Mouse (Mus musculus) midbrain, embryonic 11.5 days (tissue): Measurements from ENCODE around the gene Gas6. TPM values are rescaled to one million over a fixed set of nuclear protein-coding genes. Genes with fewer than 3 reads are reported as not detected.

Experiments used
- ATAC-seq: fragments of 200-750 bp; cut with Nextera tagmentation; 2 replicates; pipeline ENCODE4 v1.8.0; 2017; ENCODE audit warnings: moderate TSS enrichment, moderate library complexity; ENCODE audit not compliant: low FRiP score
- DNase-seq: peaks from one replicate; pipeline ENCODE4 v3.0.0; 2015; ENCODE audit warnings: low spot score; ENCODE audit errors: missing footprints
- H3K27ac ChIP-seq: fragments of 300-500 bp; sonication (generic); 2 replicates; pipeline ENCODE4 v1.5.1; 2014; ENCODE audit warnings: low read depth, low read length
- H3K27me3 ChIP-seq: fragments of 300-500 bp; sonication (generic); 2 replicates; pipeline ENCODE4 v1.6.1; 2014; ENCODE audit warnings: mild to moderate bottlenecking, low read length, moderate library complexity, mixed read lengths; ENCODE audit not compliant: control insufficient read depth, insufficient read depth
- H3K36me3 ChIP-seq: fragments of 300-500 bp; sonication (generic); 2 replicates; pipeline ENCODE4 v1.6.1; 2014; ENCODE audit warnings: mild to moderate bottlenecking, low read length, moderate library complexity, mixed read lengths; ENCODE audit not compliant: control insufficient read depth, insufficient read depth
- H3K4me1 ChIP-seq: fragments of 300-500 bp; sonication (generic); 2 replicates; pipeline ENCODE4 v1.6.1; 2014; ENCODE audit warnings: low read length; ENCODE audit not compliant: control insufficient read depth, insufficient read depth
- H3K4me2 ChIP-seq: fragments of 300-500 bp; sonication (generic); 2 replicates; pipeline ENCODE4 v1.6.1; 2014; ENCODE audit warnings: mild to moderate bottlenecking, moderate library complexity
- H3K4me3 ChIP-seq: fragments of 300-500 bp; sonication (generic); 2 replicates; pipeline ENCODE4 v1.5.1; 2014; ENCODE audit warnings: low read depth, low read length
- H3K9ac ChIP-seq: fragments of 300-500 bp; sonication (generic); 2 replicates; pipeline ENCODE4 v1.6.1; 2014; ENCODE audit warnings: low read length
- H3K9me3 ChIP-seq: fragments of 300-500 bp; sonication (generic); 2 replicates; pipeline ENCODE4 v1.6.1; 2016; ENCODE audit warnings: low read length; ENCODE audit not compliant: control insufficient read depth
- WGBS: fragments of 180-500 bp; shearing (Covaris S2); extraction: QIAGEN DNeasy Blood & Tissue Kit; methylation state at CpG from one replicate; pipeline ENCODE4 v1.1.7; 2014; 5-methylcytosine and 5-hydroxymethylcytosine counted together
- polyA plus RNA-seq: library from polyadenylated mRNA; unstranded; fragments of >200 nt; fragmentation: Nextera tagmentation; extraction: Ambion mirVana; gene quantifications from 2 replicates; pipeline ENCODE4 v1.2.1, GENCODE M21; 2014

Gas6 gene
- 7.8 and 8.8 TPM in 2 replicates for polyA plus RNA-seq

GRCm38 (mm10) chr8:13493858-13494631 is at the start of gene Gas6:
Gene Gas6 (minus strand): TSS chr8:13494490.
- peak within 1 kb of the TSS; percentile 63 for H3K9ac ChIP-seq
- H3K36me3 ChIP-seq, result no peaks in the 10 kb centered on the region
- peaks cover 17% of the 10 kb centered on the region for H3K27me3 ChIP-seq
- ATAC-seq (peak; percentile 82), DNase-seq (peak; percentile 93)
- no peaks in the 10 kb centered on the region for H3K9me3 ChIP-seq
- H3K4me1 ChIP-seq, result peaks cover 4% of the 10 kb centered on the region; the same call in 1 of the 2 replicates
- 1% methylated on average over 58 of the region's 64 CpGs for WGBS
- H3K4me2 ChIP-seq, result peak within 1 kb of the TSS; percentile 62
- H3K27ac ChIP-seq, result no peak within 1 kb of the TSS
- peak within 1 kb of the TSS; percentile 42 for H3K4me3 ChIP-seq

- no peak for DNase-seq
- no peak for ATAC-seq
- Histone ChIP-seq H3K36me3 (no peaks in the 10 kb centered on the region), H3K4me2 (no peak overlapping the region), H3K9me3 (no peaks in the 10 kb centered on the region), H3K27ac (no peak overlapping the region), H3K4me3 (no peak overlapping the region), H3K4me1 (no peaks in the 10 kb centered on the region), H3K27me3 (no peaks in the 10 kb centered on the region), H3K9ac (no peak overlapping the region)
- WGBS, result 83% methylated on average over 5 of the region's 5 CpGs
Observed at GRCm38 (mm10) chr8:13541526-13541925, 47.2 kb upstream of the Gas6 start.

- DNase-seq (no peak), ATAC-seq (no peak)
- no peaks in the 10 kb centered on the region for H3K9me3 ChIP-seq
- no peak overlapping the region for H3K9ac ChIP-seq
- no peaks in the 10 kb centered on the region for H3K36me3 ChIP-seq
- no peak overlapping the region for H3K4me3 ChIP-seq
- H3K27ac ChIP-seq, result no peak overlapping the region
- no peaks in the 10 kb centered on the region for H3K27me3 ChIP-seq
- no peak overlapping the region for H3K4me2 ChIP-seq
- H3K4me1 ChIP-seq, result no peaks in the 10 kb centered on the region
- WGBS, result 87% methylated on average over 5 of the region's 5 CpGs
Observed at GRCm38 (mm10) chr8:13540122-13540521, 45.8 kb upstream of the Gas6 start.

- ATAC-seq (no peak), DNase-seq (no peak)
- no peak overlapping the region for H3K4me3 ChIP-seq
- no peak overlapping the region for H3K27ac ChIP-seq
- no peak overlapping the region for H3K9ac ChIP-seq
- no peaks in the 10 kb centered on the region for H3K4me1 ChIP-seq
- no peaks in the 10 kb centered on the region for H3K9me3 ChIP-seq
- no peak overlapping the region for H3K4me2 ChIP-seq
- no peaks in the 10 kb centered on the region for H3K36me3 ChIP-seq
- no peaks in the 10 kb centered on the region for H3K27me3 ChIP-seq
- WGBS, result 72% methylated on average over 6 of the region's 6 CpGs
Observed at GRCm38 (mm10) chr8:13538821-13539220, 44.5 kb upstream of the Gas6 start.

GRCm38 (mm10) chr8:13537102-13537501 is 42.8 kb upstream of the Gas6 start:
- Histone ChIP-seq H3K27ac (no peak overlapping the region), H3K4me1 (no peaks in the 10 kb centered on the region), H3K9ac (no peak overlapping the region), H3K9me3 (no peaks in the 10 kb centered on the region), H3K27me3 (no peaks in the 10 kb centered on the region), H3K4me3 (no peak overlapping the region), H3K4me2 (no peak overlapping the region), H3K36me3 (no peaks in the 10 kb centered on the region)
- DNase-seq, result no peak
- no peak for ATAC-seq
- 41% methylated on average over 2 of the region's 2 CpGs for whole genome bisulfite sequencing

GRCm38 (mm10) chr8:13533123-13533522 is 38.8 kb upstream of the Gas6 start:
- Histone ChIP-seq H3K27me3 (no peaks in the 10 kb centered on the region), H3K27ac (no peak overlapping the region), H3K9ac (no peak overlapping the region), H3K4me2 (no peak overlapping the region), H3K9me3 (no peaks in the 10 kb centered on the region), H3K36me3 (no peaks in the 10 kb centered on the region), H3K4me3 (no peak overlapping the region), H3K4me1 (no peaks in the 10 kb centered on the region)
- 90% methylated on average over 8 of the region's 8 CpGs for WGBS
- DNase-seq (no peak), ATAC-seq (no peak)

GRCm38 (mm10) chr8:13531602-13532171 is 37.4 kb upstream of the Gas6 start:
- H3K27me3 ChIP-seq, result no peaks in the 10 kb centered on the region
- WGBS, result 87% methylated on average over 9 of the region's 9 CpGs
- H3K4me1 ChIP-seq, result no peaks in the 10 kb centered on the region
- no peak overlapping the region for H3K9ac ChIP-seq
- no peak overlapping the region for H3K4me3 ChIP-seq
- H3K27ac ChIP-seq, result no peak overlapping the region
- H3K9me3 ChIP-seq, result no peaks in the 10 kb centered on the region; the same call in 1 of the 2 replicates
- no peak overlapping the region for H3K4me2 ChIP-seq
- H3K36me3 ChIP-seq, result no peaks in the 10 kb centered on the region
- DNase-seq (no peak), ATAC-seq (no peak)

- Histone ChIP-seq H3K4me3 (no peak overlapping the region), H3K27ac (no peak overlapping the region), H3K36me3 (no peaks in the 10 kb centered on the region), H3K9me3 (no peaks in the 10 kb centered on the region; the same call in 1 of the 2 replicates), H3K9ac (no peak overlapping the region), H3K27me3 (no peaks in the 10 kb centered on the region), H3K4me2 (no peak overlapping the region), H3K4me1 (no peaks in the 10 kb centered on the region)
- 80% methylated on average over 5 of the region's 5 CpGs for WGBS
- ATAC-seq, result no peak
- no peak for DNase-seq
Observed at GRCm38 (mm10) chr8:13530941-13531340, 36.7 kb upstream of the Gas6 start.

- DNase-seq (no peak), ATAC-seq (no peak)
- whole genome bisulfite sequencing, result 86% methylated on average over 3 of the region's 3 CpGs
- no peak overlapping the region for H3K4me3 ChIP-seq
- H3K27ac ChIP-seq, result no peak overlapping the region
- no peak overlapping the region for H3K4me2 ChIP-seq
- H3K36me3 ChIP-seq, result no peaks in the 10 kb centered on the region
- no peaks in the 10 kb centered on the region; the same call in 1 of the 2 replicates for H3K9me3 ChIP-seq
- H3K27me3 ChIP-seq, result no peaks in the 10 kb centered on the region
- no peaks in the 10 kb centered on the region for H3K4me1 ChIP-seq
- no peak overlapping the region for H3K9ac ChIP-seq
Observed at GRCm38 (mm10) chr8:13530401-13530800, 36.1 kb upstream of the Gas6 start.
